Mouse (Mus musculus): ENCODE results near the gene Ankrd13d. TPM values are rescaled to one million over a fixed set of nuclear protein-coding genes. Genes with fewer than 3 reads are reported as not detected.

Ankrd13d gene
- total RNA-seq, 2 experiments from 2014 or later, result 1.2 to 1.3 TPM

DNA sequence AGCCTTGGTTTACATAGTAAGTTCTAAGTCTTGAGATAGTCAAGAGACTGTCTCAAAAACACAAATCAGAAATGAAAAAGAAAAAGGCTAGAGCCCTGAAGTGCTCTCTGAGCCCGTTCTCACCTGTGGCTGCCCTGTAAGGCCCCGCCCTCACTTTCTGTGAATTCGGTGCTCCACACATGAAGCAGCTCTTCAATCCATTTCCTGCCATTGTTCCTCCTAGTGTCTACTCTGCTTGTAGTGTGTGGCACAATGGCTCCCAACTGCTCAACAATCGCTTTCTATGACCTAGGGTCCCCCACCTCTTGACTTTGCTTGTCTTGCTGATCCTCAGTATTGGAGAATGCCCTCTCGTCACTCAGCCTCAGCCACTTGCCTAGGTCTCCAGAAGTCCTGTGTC lies 55.5 kb downstream of the Ankrd13d start:
- DNase-seq, result no peak

- DNase-seq, result no peak
These were observed 56.2 kb downstream of the Ankrd13d start for GRCm38 (mm10) chr19:4226779-4227178.

GRCm38 (mm10) chr19:4222165-4222564 lies 60.8 kb downstream of the Ankrd13d start:
- DNase-seq, result no peak

DNA sequence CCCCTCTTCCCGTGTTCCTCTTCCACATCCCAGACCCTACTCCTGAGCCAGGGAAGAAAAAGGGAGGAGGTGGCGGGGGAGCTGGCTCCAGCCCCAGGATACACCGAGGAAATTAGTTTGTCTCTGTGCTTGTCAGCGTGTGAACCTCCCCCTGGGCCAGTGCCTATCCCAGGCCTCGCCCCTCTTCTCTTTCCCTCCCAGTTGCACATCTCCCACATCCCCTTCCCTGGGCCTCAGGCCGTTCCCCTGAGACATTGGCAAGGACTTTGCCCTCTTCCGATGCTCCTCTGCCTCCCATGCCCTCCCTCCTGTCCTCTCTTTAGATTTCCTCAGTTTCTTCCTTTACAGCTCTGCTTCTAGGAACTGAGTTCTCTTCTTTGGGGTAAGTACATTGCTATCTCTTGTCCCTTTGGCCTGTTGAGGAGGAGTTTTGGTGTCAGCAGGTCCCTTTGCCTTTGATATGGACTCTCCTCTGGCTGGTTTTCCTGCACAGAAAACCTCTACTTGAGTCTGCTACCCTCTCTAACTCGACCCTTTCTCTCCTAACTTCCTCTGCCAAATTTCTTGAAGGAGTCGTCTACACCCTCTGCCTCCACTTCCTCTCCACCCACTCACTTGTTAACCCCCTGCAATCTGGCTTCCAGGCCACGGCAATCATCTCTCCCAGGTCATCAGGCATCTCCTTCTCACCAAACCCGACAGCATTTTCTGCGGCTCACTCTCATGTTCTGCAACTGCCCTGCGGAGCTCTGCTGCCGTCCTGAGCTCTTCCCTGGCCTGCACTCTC lies 61.8 kb downstream of the Ankrd13d start:
- DNase-seq, result no peak

- no peak for DNase-seq
These were observed 62.5 kb downstream of the Ankrd13d start for GRCm38 (mm10) chr19:4220416-4220815.

Small RNA genes lying within 50 kb of the gene (microRNA-seq; reads per million reads assigned to microRNA genes)
- gene Mir6985, result 0 to 0.25 reads per million in 2 experiments

Other genes starting within 250 kb of the Ankrd13d start
- gene Gstp1, start 245.2 kb downstream of the Ankrd13d start, total RNA-seq (2021), result 100 to 1,000 TPM; 220 to 231 TPM
- 10 to 100 TPM; 61.6 to 63.6 TPM for gene Gstp2, start 237.1 kb downstream of the Ankrd13d start, total RNA-seq (2021)
- under 1 TPM in 1 of 2 experiments, not detected in 1; 0.79 TPM for gene Gstp3, start 223.6 kb downstream of the Ankrd13d start, total RNA-seq (2021)
- not detected for gene Cabp2, start 201.6 kb downstream of the Ankrd13d start, total RNA-seq (2021)
- 10 to 100 TPM; 18.1 to 18.2 TPM for gene Cdk2ap2, start 186.0 kb downstream of the Ankrd13d start, total RNA-seq (2021)
- gene Pitpnm1, start 183.1 kb downstream of the Ankrd13d start, total RNA-seq (2021), result 1 to 10 TPM; 4.2 to 5.5 TPM
- 10 to 100 TPM; 46.5 to 47.1 TPM for gene Aip, start 157.3 kb downstream of the Ankrd13d start, total RNA-seq (2021)
- gene Gpr152, start 143.3 kb downstream of the Ankrd13d start, total RNA-seq (2021), result not detected
- gene Cabp4, start 139.1 kb downstream of the Ankrd13d start, total RNA-seq (2021), result not detected
- 10 to 100 TPM; 41.1 to 48.6 TPM for gene Coro1b, start 134.5 kb downstream of the Ankrd13d start, total RNA-seq (2021)
- gene Ptprcap, start 129.5 kb downstream of the Ankrd13d start, total RNA-seq (2021), result 1 to 10 TPM in 1 of 2 experiments, under 1 TPM in 1; 0.49 to 2.0 TPM
- 10 to 100 TPM; 25.3 to 30.9 TPM for gene Rps6kb2, start 119.8 kb downstream of the Ankrd13d start, total RNA-seq (2021)
- 10 to 100 TPM; 33.1 to 47.1 TPM for gene Carns1, start 107.7 kb downstream of the Ankrd13d start, total RNA-seq (2021)
- 1 to 10 TPM; 3.2 to 3.8 TPM for gene Tbc1d10c, start 91.9 kb downstream of the Ankrd13d start, total RNA-seq (2021)
- gene Ppp1ca, start 91.1 kb downstream of the Ankrd13d start, total RNA-seq (2021), result 100 to 1,000 TPM; 339 to 348 TPM
- gene Rad9a, start 81.5 kb downstream of the Ankrd13d start, total RNA-seq (2021), result 1 to 10 TPM; 4.1 to 6.0 TPM
- gene Clcf1, start 68.9 kb downstream of the Ankrd13d start, total RNA-seq (2021), result 1 to 10 TPM in 1 of 2 experiments, under 1 TPM in 1; 0.47 to 2.2 TPM
- gene AC109138.7, start 68.8 kb downstream of the Ankrd13d start, total RNA-seq (2021), result not detected
- gene Pold4, start 51.2 kb downstream of the Ankrd13d start, total RNA-seq (2021), result 10 to 100 TPM; 26.1 to 31.9 TPM
- gene Ssh3, start 14.0 kb downstream of the Ankrd13d start, total RNA-seq (2021), result 1 to 10 TPM; 4.9 to 6.3 TPM
- 10 to 100 TPM; 28.1 to 41.2 TPM for gene Grk2, start 23.1 kb upstream of the Ankrd13d start, total RNA-seq (2021)
- gene Kdm2a, start 115.1 kb upstream of the Ankrd13d start, total RNA-seq (2021), result 10 to 100 TPM; 37.8 to 51.9 TPM
- 1 to 10 TPM; 1.4 to 3.5 TPM for gene Rhod, start 156.3 kb upstream of the Ankrd13d start, total RNA-seq (2021)
- gene Syt12, start 194.3 kb upstream of the Ankrd13d start, total RNA-seq (2021), result 1 to 10 TPM; 1.2 to 1.7 TPM
- gene 2010003K11Rik, start 215.4 kb upstream of the Ankrd13d start, total RNA-seq (2021), result not detected
- 10 to 100 TPM; 12.7 to 18.1 TPM for gene Pcx, start 227.3 kb upstream of the Ankrd13d start, total RNA-seq (2021)